Comparison of ENCODE assay signal across 20 mouse cellular contexts in the genomic region with DNA sequence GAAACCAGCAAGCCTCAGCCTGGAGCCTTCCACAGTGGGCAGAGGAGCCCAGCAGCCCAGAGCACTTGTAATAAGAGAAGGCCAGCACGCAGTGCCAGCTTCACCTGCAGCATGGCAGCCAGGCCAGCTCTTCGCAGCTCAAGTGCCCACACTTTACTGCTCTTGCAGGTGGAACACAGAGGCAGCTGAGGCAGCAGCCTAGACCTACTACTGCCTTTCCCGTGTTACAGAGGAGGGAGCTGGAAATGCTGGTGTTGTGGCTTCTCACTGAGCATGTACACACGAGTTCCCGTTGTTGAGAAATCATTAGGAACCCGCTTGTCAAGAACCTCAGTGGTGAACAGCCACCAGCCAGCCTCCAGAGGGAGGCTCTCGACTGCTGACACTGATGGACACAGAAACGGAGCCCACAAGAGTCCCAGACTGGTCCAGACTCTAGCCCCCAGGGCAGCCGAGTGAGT. TPM values are rescaled to one million over a fixed set of nuclear protein-coding genes. Genes with fewer than 3 reads are reported as not detected.
DNase-seq lines count a peak whose midpoint lies in the region; ATAC-seq lines count a peak whose summit lies in the region.
"Had no signal": no experiment of that assay in that cellular context is flagged by ENCODE, and none has a peak within 500 bp of the region (broad histone marks: within the 10 kb centered on the region; RNA-seq: fewer than 3 reads in every experiment).

No protein-coding gene starts in this region.

- DNase-seq in midbrain, embryonic 11.5 days (ENCODE audit: low spot score, missing footprints) = peak; percentile 73
- no peak for DNase-seq in midbrain, embryonic 10.5 days (ENCODE audit: low spot score)
- DNase-seq in lung, postnatal 36 days = peak; percentile 67
- DNase-seq in gastrocnemius, adult 8-10 months (ENCODE audit: low spot score in 2 of 2) = no peak
- no peak for DNase-seq in layer of hippocampus, adult 9-11 months
- no peak for DNase-seq in ovary, postnatal 14 days (ENCODE audit: low spot score)
- DNase-seq: cerebellum, adult 18-20 months; cerebellum, postnatal 25 days; gastrocnemius, postnatal 14 days; heart, postnatal 36 days; kidney, adult 11 months; kidney, postnatal 4 days; liver; thymus, postnatal 14 days had no signal

- no peaks in the 10 kb centered on the region for H3K27me3 ChIP-seq in midbrain, embryonic 11.5 days (ENCODE audit: control insufficient read depth, insufficient read depth, low read length)
- no peaks in the 10 kb centered on the region for H3K27me3 ChIP-seq in midbrain, embryonic 10.5 days (ENCODE audit: low read depth, poor library complexity, severe bottlenecking)
- no peaks in the 10 kb centered on the region for H3K27me3 ChIP-seq in lung, embryonic 15.5 days
- H3K27me3 ChIP-seq: heart, embryonic 15.5 days; hindbrain, embryonic 13.5 days; kidney, embryonic 15.5 days; neural tube, embryonic 15.5 days had no signal

- no peak overlapping the region for H3K9ac ChIP-seq in midbrain, embryonic 11.5 days (ENCODE audit: low read length)
- no peak overlapping the region for H3K9ac ChIP-seq in lung, embryonic 15.5 days
- H3K9ac ChIP-seq: heart, embryonic 15.5 days; hindbrain, embryonic 13.5 days; kidney, embryonic 15.5 days; neural tube, embryonic 15.5 days had no signal

- 94% methylated on average over 9 of the region's 9 CpGs for WGBS in midbrain, embryonic 11.5 days
- 86% methylated on average over 9 of the region's 9 CpGs for WGBS in midbrain, embryonic 10.5 days
- WGBS in lung, embryonic 15.5 days = 73% methylated on average over 9 of the region's 9 CpGs

- H3K4me3 ChIP-seq in midbrain, embryonic 11.5 days (ENCODE audit: low read depth, low read length) = no peak overlapping the region
- H3K4me3 ChIP-seq in midbrain, embryonic 10.5 days = no peak overlapping the region
- no peak overlapping the region for H3K4me3 ChIP-seq in lung, embryonic 15.5 days
- H3K4me3 ChIP-seq: heart, embryonic 15.5 days; hindbrain, embryonic 13.5 days; kidney, embryonic 15.5 days; neural tube, embryonic 15.5 days had no signal

- no peaks in the 10 kb centered on the region for H3K9me3 ChIP-seq in midbrain, embryonic 11.5 days (ENCODE audit: control insufficient read depth, low read length)
- H3K9me3 ChIP-seq in midbrain, embryonic 10.5 days (replicated peaks) = no peaks in the 10 kb centered on the region
- H3K9me3 ChIP-seq in lung, embryonic 15.5 days = no peaks in the 10 kb centered on the region
- H3K9me3 ChIP-seq: heart, embryonic 15.5 days; hindbrain, embryonic 13.5 days; kidney, embryonic 15.5 days; neural tube, embryonic 15.5 days had no signal

- no peak overlapping the region for H3K4me2 ChIP-seq in midbrain, embryonic 11.5 days
- H3K4me2 ChIP-seq in lung, embryonic 15.5 days = no peak overlapping the region
- H3K4me2 ChIP-seq: heart, embryonic 15.5 days; hindbrain, embryonic 13.5 days; kidney, embryonic 15.5 days; neural tube, embryonic 15.5 days had no signal

- no peak for ATAC-seq in midbrain, embryonic 11.5 days (ENCODE audit: low FRiP score)
- 0 out of 2 replicates have a peak, but pooled peaks have one; percentile 23 for ATAC-seq in lung, embryonic 15.5 days (ENCODE audit: borderline replicate concordance, extremely low read depth, low FRiP score, low TSS enrichment)
- ATAC-seq: forebrain, embryonic 14.5 days had no signal

- H3K27ac ChIP-seq in midbrain, embryonic 11.5 days (ENCODE audit: low read depth, low read length) = no peak overlapping the region
- H3K27ac ChIP-seq in midbrain, embryonic 10.5 days (replicated peaks) = no peak overlapping the region
- H3K27ac ChIP-seq in lung, embryonic 15.5 days = peak overlapping the region; percentile 16; the same call in 1 of the 2 replicates
- H3K27ac ChIP-seq: heart, embryonic 15.5 days; hindbrain, embryonic 13.5 days; kidney, embryonic 15.5 days; neural tube, embryonic 15.5 days had no signal

- H3K4me1 ChIP-seq in midbrain, embryonic 11.5 days (ENCODE audit: control insufficient read depth, insufficient read depth, low read length) = no peaks in the 10 kb centered on the region
- H3K4me1 ChIP-seq in midbrain, embryonic 10.5 days = peaks cover 15% of the 10 kb centered on the region
- 0 out of 2 replicates have a peak, but pooled peaks cover 7% of the 10 kb centered on the region for H3K4me1 ChIP-seq in lung, embryonic 15.5 days

- H3K36me3 ChIP-seq in midbrain, embryonic 11.5 days (ENCODE audit: control insufficient read depth, insufficient read depth, low read length) = no peaks in the 10 kb centered on the region
- peaks cover 35% of the 10 kb centered on the region for H3K36me3 ChIP-seq in midbrain, embryonic 10.5 days
- 0 out of 2 replicates have a peak, but pooled peaks cover 11% of the 10 kb centered on the region for H3K36me3 ChIP-seq in lung, embryonic 15.5 days
- H3K36me3 ChIP-seq: neural tube, embryonic 15.5 days had no signal

RNA-seq across cellular contexts. Expression of gene Bri3, which starts 34.9 kb away (rescaled TPM):
- 123 and 130 TPM in 2 replicates for polyA plus RNA-seq in midbrain, embryonic 11.5 days (2014; fragmentation: Nextera tagmentation; extraction: Ambion mirVana)
- polyA plus RNA-seq in midbrain, embryonic 10.5 days (2016; fragmentation: Nextera tagmentation; extraction: Ambion mirVana) = 116 and 117 TPM in 2 replicates
- 123 and 129 TPM in 2 replicates for polyA plus RNA-seq in lung, embryonic 15.5 days (2015; fragmentation: Nextera tagmentation; extraction: Ambion mirVana)
- 10 to 100 TPM; 35.7 to 43.3 (median 40.9) TPM for total RNA-seq in gastrocnemius, adult 8-10 months (2022)

RNA-seq across cellular contexts. Expression of gene Tecpr1, which starts 55.7 kb away (rescaled TPM):
- polyA plus RNA-seq in midbrain, embryonic 11.5 days (2014; fragmentation: Nextera tagmentation; extraction: Ambion mirVana) = 13.1 TPM in 2 replicates
- 21.7 and 27.7 TPM in 2 replicates for polyA plus RNA-seq in midbrain, embryonic 10.5 days (2016; fragmentation: Nextera tagmentation; extraction: Ambion mirVana)
- polyA plus RNA-seq in lung, embryonic 15.5 days (2015; fragmentation: Nextera tagmentation; extraction: Ambion mirVana) = 21.2 and 25.1 TPM in 2 replicates
- 10 to 100 TPM; 15.1 to 16.4 (median 15.7) TPM for total RNA-seq in gastrocnemius, adult 8-10 months (2022)

Comparison
In these comparisons a context has a peak if more than half of its experiments do, and no peak if none do; other contexts are left out.
1. DNase-seq: peak in midbrain, embryonic 11.5 days (single experiment) and lung, postnatal 36 days (single experiment); none in midbrain, embryonic 10.5 days (single experiment), gastrocnemius, adult 8-10 months (0 of 2), layer of hippocampus, adult 9-11 months (single experiment) and ovary, postnatal 14 days (single experiment).